Mouse (Mus musculus): ENCODE measurements around the gene Parp11. TPM values are rescaled to one million over a fixed set of nuclear protein-coding genes. Genes with fewer than 3 reads are reported as not detected.

The Parp11 gene
- 4.3 TPM for polyA plus RNA-seq (2012; fragmentation: generic; extraction: Trizol)

DNA sequence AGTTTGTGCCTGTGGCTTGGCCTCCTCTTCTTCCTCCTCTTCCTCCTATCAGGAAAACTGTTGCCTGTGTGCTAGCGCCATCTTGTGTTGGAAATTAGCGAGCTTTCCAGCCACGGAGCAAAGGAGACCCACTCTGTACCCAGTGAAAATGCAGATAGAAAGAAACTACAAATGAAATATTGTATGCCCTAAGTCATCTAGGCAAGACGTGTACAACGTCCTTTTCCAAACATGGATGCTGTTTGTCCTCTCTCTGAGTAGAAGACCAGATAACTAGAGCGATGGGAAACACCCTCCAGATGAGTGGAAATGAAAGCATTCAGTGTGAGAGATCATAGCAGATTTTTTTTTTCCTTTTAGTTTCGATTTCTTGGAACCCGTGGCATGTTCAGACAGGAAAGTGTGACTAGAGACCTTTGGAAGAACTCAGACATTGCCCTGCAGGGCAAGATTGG is at the start of gene Parp11:
TSS of gene Parp11 (plus strand) at position 405 of the 455 bp plus-strand sequence.
- Histone ChIP-seq H3K27me3 (ENCODE audit: control insufficient read depth, insufficient read depth, insufficient read length) (peaks cover 38% of the 10 kb centered on the region), H3K79me2 (ENCODE audit: control insufficient read depth, insufficient read depth) (no peaks in the 10 kb centered on the region), H3ac (ENCODE audit: control insufficient read depth, insufficient read length) (no peak within 1 kb of the TSS), H3K4me2 (ENCODE audit: low read depth) (peak within 1 kb of the TSS; percentile 67), H3K36me3 (ENCODE audit: control insufficient read depth, insufficient read depth) (no peaks in the 10 kb centered on the region), H3K4me3 (peak within 1 kb of the TSS; percentile 4)
- TF ChIP-seq TCF3 (IDR thresholded peaks at IDR 0.05; ENCODE audit: insufficient read length, low read depth), result no peak
- TF ChIP-seq USF1 (IDR thresholded peaks at IDR 0.05; ENCODE audit: low read depth), result no peak
- TF ChIP-seq MYOD1 (IDR thresholded peaks at IDR 0.05; ENCODE audit: control insufficient read depth in 1 of 3, insufficient read length in 2 of 3, low read depth in 2 of 3), result no peak
- no peak for TF ChIP-seq POLR2A (IDR thresholded peaks at IDR 0.05; ENCODE audit: insufficient read length, low read depth)
- no peak for TF ChIP-seq REST (IDR thresholded peaks at IDR 0.05; ENCODE audit: insufficient read depth, insufficient read length)
- no peak for TF ChIP-seq E2F4 (IDR thresholded peaks at IDR 0.05; ENCODE audit: insufficient read depth)
- no peak for TF ChIP-seq MAX (IDR thresholded peaks at IDR 0.05; ENCODE audit: low read depth)
- no peak for TF ChIP-seq SRF (IDR thresholded peaks at IDR 0.05; ENCODE audit: control insufficient read depth, insufficient read length, low read depth)
- no peak for TF ChIP-seq MYOG (IDR thresholded peaks at IDR 0.05; ENCODE audit: control insufficient read depth in 1 of 3, insufficient read depth in 1 of 3, insufficient read length in 2 of 3, low read depth in 2 of 3)
- TF ChIP-seq TCF12 (IDR thresholded peaks at IDR 0.05; ENCODE audit: insufficient read depth, poor library complexity, severe bottlenecking), result no peak
- TF ChIP-seq CEBPB (IDR thresholded peaks at IDR 0.05; ENCODE audit: insufficient read depth, poor library complexity, severe bottlenecking), result no peak
- no peak for TF ChIP-seq POLR2AphosphoS2 (IDR thresholded peaks at IDR 0.05; ENCODE audit: insufficient read length, low read depth)

DNA sequence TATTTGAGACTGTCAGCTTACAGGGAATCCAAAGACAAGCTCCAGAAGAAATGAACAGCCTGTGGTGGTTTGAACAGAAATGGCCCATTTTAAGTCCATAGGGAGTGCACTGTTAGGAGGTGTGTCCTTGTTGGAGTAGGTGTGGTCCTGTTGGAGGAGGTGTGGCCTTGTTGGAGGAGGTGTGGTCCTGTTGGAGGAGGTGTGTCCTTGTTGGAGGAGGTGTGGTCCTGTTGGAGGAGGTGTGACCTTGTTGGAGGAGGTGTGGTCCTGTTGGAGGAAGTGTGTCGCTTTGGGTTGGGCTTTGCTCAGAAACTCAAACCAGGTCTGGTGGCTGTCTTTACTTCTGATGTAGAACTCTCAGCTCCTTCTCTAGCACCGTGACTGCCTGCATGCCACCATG is 48.6 kb upstream of the Parp11 start:
- no peaks in the 10 kb centered on the region for H3K27me3 ChIP-seq (ENCODE audit: control insufficient read depth, insufficient read depth, insufficient read length)
- H3ac ChIP-seq (ENCODE audit: control insufficient read depth, insufficient read length), result no peak overlapping the region
- no peaks in the 10 kb centered on the region for H3K36me3 ChIP-seq (ENCODE audit: control insufficient read depth, insufficient read depth)
- TF ChIP-seq E2F4 (IDR thresholded peaks at IDR 0.05; ENCODE audit: insufficient read depth) (no peak), REST (IDR thresholded peaks at IDR 0.05; ENCODE audit: insufficient read depth, insufficient read length) (no peak), SRF (IDR thresholded peaks at IDR 0.05; ENCODE audit: control insufficient read depth, insufficient read length, low read depth) (no peak), CEBPB (IDR thresholded peaks at IDR 0.05; ENCODE audit: insufficient read depth, poor library complexity, severe bottlenecking) (no peak), USF1 (IDR thresholded peaks at IDR 0.05; ENCODE audit: low read depth) (no peak), TCF3 (IDR thresholded peaks at IDR 0.05; ENCODE audit: insufficient read length, low read depth) (no peak), POLR2A (IDR thresholded peaks at IDR 0.05; ENCODE audit: insufficient read length, low read depth) (no peak), POLR2AphosphoS2 (IDR thresholded peaks at IDR 0.05; ENCODE audit: insufficient read length, low read depth) (no peak), MYOG (IDR thresholded peaks at IDR 0.05; ENCODE audit: control insufficient read depth in 1 of 3, insufficient read depth in 1 of 3, insufficient read length in 2 of 3, low read depth in 2 of 3) (no peak), MAX (IDR thresholded peaks at IDR 0.05; ENCODE audit: low read depth) (no peak), MYOD1 (IDR thresholded peaks at IDR 0.05; ENCODE audit: control insufficient read depth in 1 of 3, insufficient read length in 2 of 3, low read depth in 2 of 3) (no peak), TCF12 (IDR thresholded peaks at IDR 0.05; ENCODE audit: insufficient read depth, poor library complexity, severe bottlenecking) (no peak)
- H3K4me3 ChIP-seq, result no peak overlapping the region
- no peak overlapping the region for H3K4me2 ChIP-seq (ENCODE audit: low read depth)
- H3K79me2 ChIP-seq (ENCODE audit: control insufficient read depth, insufficient read depth), result no peaks in the 10 kb centered on the region

DNA sequence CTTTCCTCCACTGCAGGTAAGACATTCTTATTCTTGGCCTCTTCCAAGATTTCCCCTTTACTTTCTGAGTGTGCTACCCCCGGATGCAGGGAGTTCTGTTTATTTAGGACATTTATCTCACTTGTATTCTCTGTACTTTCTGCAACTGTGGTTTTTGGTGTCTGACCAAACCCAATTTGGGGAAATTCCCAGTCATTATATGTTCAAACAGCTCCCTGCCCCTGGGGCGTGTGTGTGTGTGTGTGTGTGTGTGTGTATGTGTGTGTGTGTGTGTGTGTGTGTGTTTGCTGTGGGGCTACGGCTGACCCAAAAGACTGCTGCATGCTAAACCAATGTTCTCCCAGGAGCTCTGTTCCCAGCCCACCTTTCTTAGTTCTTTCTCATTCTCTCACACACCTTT is 45.2 kb upstream of the Parp11 start:
- Histone ChIP-seq H3ac (ENCODE audit: control insufficient read depth, insufficient read length) (no peak overlapping the region), H3K27me3 (ENCODE audit: control insufficient read depth, insufficient read depth, insufficient read length) (peaks cover 8% of the 10 kb centered on the region), H3K79me2 (ENCODE audit: control insufficient read depth, insufficient read depth) (no peaks in the 10 kb centered on the region), H3K4me2 (ENCODE audit: low read depth) (no peak overlapping the region), H3K4me3 (no peak overlapping the region), H3K36me3 (ENCODE audit: control insufficient read depth, insufficient read depth) (no peaks in the 10 kb centered on the region)
- no peak for TF ChIP-seq TCF12 (IDR thresholded peaks at IDR 0.05; ENCODE audit: insufficient read depth, poor library complexity, severe bottlenecking)
- TF ChIP-seq MYOD1 (IDR thresholded peaks at IDR 0.05; ENCODE audit: control insufficient read depth in 1 of 3, insufficient read length in 2 of 3, low read depth in 2 of 3), result no peak
- no peak for TF ChIP-seq CEBPB (IDR thresholded peaks at IDR 0.05; ENCODE audit: insufficient read depth, poor library complexity, severe bottlenecking)
- no peak for TF ChIP-seq SRF (IDR thresholded peaks at IDR 0.05; ENCODE audit: control insufficient read depth, insufficient read length, low read depth)
- no peak for TF ChIP-seq MAX (IDR thresholded peaks at IDR 0.05; ENCODE audit: low read depth)
- TF ChIP-seq USF1 (IDR thresholded peaks at IDR 0.05; ENCODE audit: low read depth), result no peak
- no peak for TF ChIP-seq POLR2AphosphoS2 (IDR thresholded peaks at IDR 0.05; ENCODE audit: insufficient read length, low read depth)
- no peak for TF ChIP-seq MYOG (IDR thresholded peaks at IDR 0.05; ENCODE audit: control insufficient read depth in 1 of 3, insufficient read depth in 1 of 3, insufficient read length in 2 of 3, low read depth in 2 of 3)
- no peak for TF ChIP-seq REST (IDR thresholded peaks at IDR 0.05; ENCODE audit: insufficient read depth, insufficient read length)
- TF ChIP-seq TCF3 (IDR thresholded peaks at IDR 0.05; ENCODE audit: insufficient read length, low read depth), result no peak
- TF ChIP-seq POLR2A (IDR thresholded peaks at IDR 0.05; ENCODE audit: insufficient read length, low read depth), result no peak
- TF ChIP-seq E2F4 (IDR thresholded peaks at IDR 0.05; ENCODE audit: insufficient read depth), result no peak

DNA sequence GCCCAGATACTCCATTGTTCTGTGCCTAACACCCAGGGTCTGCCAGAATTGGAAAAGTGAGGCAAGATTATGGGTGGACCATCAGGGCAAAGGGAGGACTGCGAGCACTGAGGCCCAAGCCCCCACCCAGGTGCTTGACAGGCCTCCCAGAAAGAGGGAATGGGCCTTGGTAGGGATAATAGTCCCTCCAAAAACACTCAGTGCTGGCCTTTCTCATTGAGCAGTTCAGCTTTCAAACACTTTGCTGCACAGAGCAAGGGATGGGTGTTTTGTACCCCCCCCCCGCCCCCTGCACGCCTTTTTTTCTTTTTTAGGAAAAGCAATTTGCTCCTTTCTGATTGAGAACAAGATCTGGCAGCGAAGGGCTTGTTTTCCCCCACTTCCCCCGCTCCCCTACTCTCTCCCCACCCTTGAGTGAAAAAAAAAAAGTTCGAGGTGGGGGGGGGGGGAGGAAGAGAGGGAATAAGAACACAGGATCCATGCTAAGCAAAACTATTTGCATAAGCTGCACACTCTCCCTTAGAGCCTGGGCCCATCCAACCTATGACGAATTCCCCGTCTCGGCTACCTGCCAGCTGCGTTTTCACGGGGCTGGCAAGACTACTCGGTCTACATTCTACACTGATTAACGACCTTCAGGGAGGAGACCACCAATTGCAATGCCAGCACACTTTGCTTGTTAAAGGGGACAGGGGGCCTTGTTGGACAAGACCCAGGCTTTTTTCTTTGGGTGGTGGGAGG is 42.4 kb upstream of the Parp11 start:
- H3K36me3 ChIP-seq (ENCODE audit: control insufficient read depth, insufficient read depth), result no peaks in the 10 kb centered on the region
- no peak overlapping the region for H3K4me2 ChIP-seq (ENCODE audit: low read depth)
- H3K27me3 ChIP-seq (ENCODE audit: control insufficient read depth, insufficient read depth, insufficient read length), result peaks cover 12% of the 10 kb centered on the region
- no peak for TF ChIP-seq MAX (IDR thresholded peaks at IDR 0.05; ENCODE audit: low read depth)
- no peak for TF ChIP-seq REST (IDR thresholded peaks at IDR 0.05; ENCODE audit: insufficient read depth, insufficient read length)
- no peak for TF ChIP-seq TCF3 (IDR thresholded peaks at IDR 0.05; ENCODE audit: insufficient read length, low read depth)
- no peak for TF ChIP-seq MYOG (IDR thresholded peaks at IDR 0.05; ENCODE audit: control insufficient read depth in 1 of 3, insufficient read depth in 1 of 3, insufficient read length in 2 of 3, low read depth in 2 of 3)
- TF ChIP-seq POLR2AphosphoS2 (IDR thresholded peaks at IDR 0.05; ENCODE audit: insufficient read length, low read depth), result no peak
- TF ChIP-seq CEBPB (IDR thresholded peaks at IDR 0.05; ENCODE audit: insufficient read depth, poor library complexity, severe bottlenecking), result no peak
- TF ChIP-seq MYOD1 (IDR thresholded peaks at IDR 0.05; ENCODE audit: control insufficient read depth in 1 of 3, insufficient read length in 2 of 3, low read depth in 2 of 3), result no peak
- no peak for TF ChIP-seq POLR2A (IDR thresholded peaks at IDR 0.05; ENCODE audit: insufficient read length, low read depth)
- no peak for TF ChIP-seq E2F4 (IDR thresholded peaks at IDR 0.05; ENCODE audit: insufficient read depth)
- no peak overlapping the region for H3ac ChIP-seq (ENCODE audit: control insufficient read depth, insufficient read length)
- H3K79me2 ChIP-seq (ENCODE audit: control insufficient read depth, insufficient read depth), result no peaks in the 10 kb centered on the region
- H3K4me3 ChIP-seq, result no peak overlapping the region

Measured in myocyte (in vitro differentiated cells).